Mouse (Mus musculus): ENCODE data around the gene Kansl1.
A peak's percentile ranks its signal among the peaks of the same experiment; 100 is the strongest.

Kansl1 gene

DNA sequence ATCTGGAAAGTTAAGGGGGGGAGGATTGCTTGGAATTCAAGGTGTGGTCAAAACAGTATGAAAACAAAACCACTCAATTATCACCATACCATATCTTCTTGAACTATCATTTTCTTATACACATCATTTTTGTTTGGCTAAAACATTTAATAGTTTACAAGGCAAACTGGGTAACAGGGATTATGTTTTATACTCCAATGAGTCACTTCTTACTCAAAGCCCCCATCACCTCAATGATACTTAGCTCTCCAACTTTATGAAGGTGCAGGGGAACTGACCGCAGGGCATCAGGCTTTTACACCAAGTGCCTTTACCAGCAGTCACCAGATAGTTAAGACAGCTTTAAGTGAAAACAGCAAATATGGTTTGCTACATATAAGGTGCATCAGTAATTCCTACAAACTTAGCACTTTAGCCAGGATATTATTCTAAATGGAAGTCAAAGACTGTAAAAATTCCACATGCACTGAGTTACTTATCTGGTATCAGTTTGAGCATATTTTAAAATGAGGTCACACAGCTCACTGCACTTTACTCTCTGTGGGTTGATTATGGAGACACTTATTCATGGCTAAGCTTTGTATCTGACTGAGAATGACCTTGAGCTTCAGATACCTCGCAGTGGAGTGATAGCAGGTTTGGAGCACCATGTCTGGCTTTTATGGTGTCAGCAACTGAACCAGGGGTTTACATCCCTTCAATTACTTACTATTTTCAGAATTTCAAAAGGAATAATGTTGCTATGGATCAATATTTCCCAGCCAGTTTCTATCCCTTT lies 104.6 kb downstream of the Kansl1 start:
- DNase-seq (ENCODE audit: low spot score in 2 of 2) = no peak

DNA sequence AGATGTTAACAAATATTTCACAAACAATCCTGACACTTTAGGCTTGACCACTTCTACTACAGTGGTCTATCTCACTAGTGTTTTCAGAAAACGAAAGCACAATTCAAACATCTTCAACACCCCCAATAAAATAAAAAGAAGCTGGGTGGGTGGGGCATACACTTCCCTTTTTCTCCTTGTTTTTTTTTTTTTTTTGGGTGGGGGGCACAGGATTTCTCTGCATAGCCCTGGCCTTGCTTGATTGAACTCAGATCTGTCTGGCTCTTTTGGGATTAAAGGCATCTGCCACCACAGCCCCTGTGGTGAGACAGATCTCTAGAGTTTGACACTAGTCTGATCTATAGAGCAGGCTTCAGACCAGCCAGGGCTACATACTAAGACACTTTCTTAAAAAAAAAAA lies 106.0 kb downstream of the Kansl1 start:
- DNase-seq (ENCODE audit: low spot score in 2 of 2) = no peak

GRCm38 (mm10) chr11:104361790-104362189 lies 106.9 kb downstream of the Kansl1 start:
- no peak for DNase-seq (ENCODE audit: low spot score in 2 of 2)

GRCm38 (mm10) chr11:104346931-104347330 lies 121.7 kb downstream of the Kansl1 start:
- no peak for DNase-seq (ENCODE audit: low spot score in 2 of 2)

GRCm38 (mm10) chr11:104334946-104335345 lies 133.7 kb downstream of the Kansl1 start:
- DNase-seq (ENCODE audit: low spot score in 2 of 2) = no peak

- DNase-seq (ENCODE audit: low spot score in 2 of 2) = no peak
These were observed 134.5 kb downstream of the Kansl1 start for GRCm38 (mm10) chr11:104334115-104334514.

- no peak for DNase-seq (ENCODE audit: low spot score in 2 of 2)
These were observed 136.6 kb downstream of the Kansl1 start for GRCm38 (mm10) chr11:104332105-104332504.

- DNase-seq (ENCODE audit: low spot score in 2 of 2) = no peak
These were observed 137.5 kb downstream of the Kansl1 start for GRCm38 (mm10) chr11:104331208-104331607.

DNA sequence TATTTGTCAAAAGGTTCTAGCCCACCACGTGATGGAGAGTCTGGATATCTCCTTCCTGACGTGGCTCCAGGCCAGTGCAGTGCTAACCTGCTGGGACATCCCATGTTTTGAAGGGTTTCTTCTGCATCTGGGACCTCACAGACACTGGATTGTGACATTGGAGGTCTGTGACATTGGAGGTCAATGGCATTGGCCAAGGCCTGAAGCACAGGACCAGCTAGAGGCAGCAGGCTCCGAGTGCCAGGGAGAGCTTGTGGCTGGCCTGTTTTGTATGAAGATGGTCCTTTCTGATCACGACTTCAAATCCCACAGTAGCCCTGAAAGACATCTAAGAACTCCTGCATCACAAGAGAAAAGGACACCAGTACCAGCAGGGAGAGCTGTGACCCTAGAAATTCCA lies 138.5 kb downstream of the Kansl1 start:
- DNase-seq (ENCODE audit: low spot score in 2 of 2) = no peak

DNA sequence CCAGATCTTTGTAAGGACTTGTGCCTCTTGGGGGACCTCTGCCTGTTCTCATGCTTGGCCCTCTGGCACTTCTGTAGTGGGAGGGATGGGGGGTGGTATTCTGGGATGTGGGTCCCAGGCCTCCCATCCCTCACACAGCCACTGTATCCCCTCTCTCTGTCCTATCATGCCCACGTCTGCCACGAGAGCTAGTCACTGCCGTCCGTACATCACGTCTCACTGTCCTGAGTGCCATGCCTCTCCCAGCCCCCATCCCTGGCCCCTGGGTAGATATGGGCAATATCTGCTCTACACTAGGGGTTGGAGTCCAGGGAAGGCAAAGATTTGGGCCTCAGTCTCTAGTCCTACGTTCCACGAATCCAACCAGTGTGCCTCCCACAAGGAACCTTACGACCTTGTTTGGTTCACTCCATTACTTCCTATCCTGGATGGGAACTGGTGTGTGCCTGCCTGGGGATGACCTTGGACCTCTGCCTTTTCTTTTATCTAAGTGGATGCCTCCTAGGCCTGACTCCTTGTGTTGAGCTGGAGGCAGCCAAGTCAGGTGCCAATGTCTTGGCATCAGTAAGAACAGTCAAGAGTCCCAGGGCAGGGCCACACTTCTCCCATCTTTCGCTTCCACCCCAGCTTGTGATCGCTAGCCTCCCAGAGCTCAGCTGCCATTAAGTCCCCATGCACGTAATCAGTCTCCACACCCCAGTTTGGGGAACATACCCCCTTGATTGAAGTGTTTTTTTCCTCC lies 139.3 kb downstream of the Kansl1 start:
- DNase-seq (ENCODE audit: low spot score in 2 of 2) = no peak

DNA sequence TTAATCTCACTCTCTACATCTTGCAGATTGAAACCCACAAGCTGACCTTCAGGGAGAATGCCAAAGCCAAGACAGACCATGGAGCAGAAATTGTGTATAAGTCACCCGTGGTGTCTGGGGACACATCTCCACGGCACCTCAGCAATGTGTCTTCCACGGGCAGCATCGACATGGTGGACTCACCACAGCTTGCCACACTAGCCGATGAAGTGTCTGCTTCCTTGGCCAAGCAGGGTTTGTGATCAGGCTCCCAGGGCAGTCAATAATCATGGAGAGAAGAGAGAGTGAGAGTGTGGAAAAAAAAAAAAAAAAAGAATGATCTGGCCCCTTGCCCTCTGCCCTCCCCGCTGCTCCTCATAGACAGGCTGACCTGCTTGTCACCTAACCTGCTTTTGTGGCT lies 140.7 kb downstream of the Kansl1 start:
- DNase-seq (ENCODE audit: low spot score in 2 of 2) = no peak

DNA sequence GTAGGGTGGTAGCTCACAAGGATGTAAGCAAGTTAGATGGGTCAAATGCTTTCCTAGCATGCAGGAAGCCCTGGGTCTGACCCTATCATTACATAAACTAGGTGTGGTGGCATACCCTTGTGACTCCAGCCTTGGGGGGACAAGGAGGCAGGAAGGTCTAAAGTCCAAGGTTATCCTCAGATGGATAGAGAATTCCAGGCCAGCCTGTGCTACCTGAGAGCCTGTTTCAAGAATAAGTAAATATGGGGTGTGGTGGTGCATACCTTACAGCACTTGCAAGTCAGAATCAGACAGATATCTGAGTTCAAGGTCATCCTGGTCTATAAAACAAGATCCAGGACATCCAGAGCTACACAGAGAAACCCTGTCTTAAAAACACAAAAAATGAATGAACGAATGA lies 141.2 kb downstream of the Kansl1 start:
- DNase-seq (ENCODE audit: low spot score in 2 of 2) = no peak

GRCm38 (mm10) chr11:104322142-104322541 lies 146.5 kb downstream of the Kansl1 start:
- no peak for DNase-seq (ENCODE audit: low spot score in 2 of 2)

DNA sequence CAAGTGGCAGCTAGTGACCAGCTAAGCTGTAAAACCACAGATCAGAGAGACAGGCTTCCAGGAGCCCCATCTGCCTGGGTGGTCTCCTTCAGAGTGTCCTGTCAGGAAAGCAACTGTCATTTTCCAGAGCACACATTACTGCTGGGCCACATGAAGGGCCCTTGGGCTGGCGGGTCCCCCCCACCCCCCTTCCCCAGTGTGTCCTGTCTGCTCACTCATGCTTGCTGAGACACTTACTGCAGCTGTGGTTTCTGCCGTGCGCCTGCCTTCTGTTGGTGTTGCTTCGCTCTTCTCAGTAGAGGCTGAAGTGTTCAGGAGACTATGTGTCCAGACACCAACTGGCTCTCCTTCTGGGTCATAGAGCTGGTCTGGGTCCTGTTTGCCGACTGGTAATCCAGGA lies 148.2 kb downstream of the Kansl1 start:
- no peak for DNase-seq (ENCODE audit: low spot score in 2 of 2)

DNA sequence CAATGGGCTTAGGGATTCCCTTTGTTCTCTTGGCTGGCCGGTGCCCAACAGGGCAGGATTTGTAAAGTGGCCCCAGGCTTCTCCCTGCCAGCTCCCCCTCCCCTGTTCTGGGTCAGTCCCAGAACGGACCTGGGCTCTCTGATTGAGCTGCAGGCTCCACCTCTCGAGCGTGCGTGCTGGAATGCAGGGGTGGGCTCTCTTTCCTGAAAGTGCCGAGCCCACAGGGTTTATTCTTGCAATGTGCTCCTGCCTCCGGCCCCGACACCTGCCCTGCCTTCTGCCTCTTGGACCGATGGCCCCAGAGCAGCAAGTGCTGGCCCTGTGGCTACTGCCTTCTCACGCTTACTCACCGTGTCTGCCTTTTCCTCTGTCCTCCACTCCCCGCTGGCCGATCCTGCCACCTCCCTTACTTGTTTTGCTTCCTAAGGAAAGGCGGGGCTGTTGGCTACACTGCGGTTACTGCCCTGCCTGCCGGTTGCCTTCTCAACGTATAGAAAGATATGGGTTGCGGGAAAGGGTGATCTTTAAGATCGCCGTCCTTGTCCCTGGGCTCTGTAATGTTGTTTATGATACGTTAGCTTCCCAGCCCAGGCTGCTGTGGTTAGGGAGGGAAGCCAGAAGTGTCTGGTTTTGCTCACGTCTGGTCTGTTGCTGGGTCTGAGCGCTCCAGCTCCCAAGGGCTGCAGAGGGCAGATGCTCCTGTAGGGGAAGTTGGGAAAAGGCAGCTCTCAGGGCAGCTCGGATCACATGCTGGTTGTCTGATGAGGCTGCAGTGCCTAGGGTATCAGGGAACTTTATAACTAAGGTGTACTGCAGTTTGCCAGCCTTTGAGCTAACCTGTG lies 149.5 kb downstream of the Kansl1 start:
- DNase-seq (ENCODE audit: low spot score in 2 of 2) = peak in 1 of 2 experiments; percentile 30

DNA sequence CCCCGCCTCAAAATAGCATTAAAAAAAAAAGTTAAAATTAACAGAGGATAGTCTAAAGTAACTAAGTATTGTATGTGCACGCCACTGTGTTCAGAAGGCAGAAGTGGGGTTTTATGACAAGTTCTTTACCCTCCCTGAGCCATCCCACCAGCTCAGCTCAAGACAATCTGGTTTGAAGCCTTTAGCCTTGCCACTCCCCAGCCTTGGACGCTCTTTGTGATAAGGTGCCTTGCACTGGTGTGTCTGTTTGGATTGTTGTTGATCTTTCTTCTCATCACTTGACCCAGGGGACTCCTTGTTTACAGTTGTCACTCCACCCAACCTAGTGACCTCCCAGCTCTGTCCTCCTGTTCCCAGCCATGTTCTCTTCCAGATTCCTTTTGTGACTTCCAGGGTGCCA lies 151.0 kb downstream of the Kansl1 start:
- no peak for DNase-seq (ENCODE audit: low spot score in 2 of 2)

GRCm38 (mm10) chr11:104316685-104317400 lies 151.8 kb downstream of the Kansl1 start:
- no peak for DNase-seq (ENCODE audit: low spot score in 2 of 2)

GRCm38 (mm10) chr11:104315703-104316102 lies 153.0 kb downstream of the Kansl1 start:
- DNase-seq (ENCODE audit: low spot score in 2 of 2) = peak; percentile 60 to 80

- no peak for DNase-seq (ENCODE audit: low spot score in 2 of 2)
These were observed 157.0 kb downstream of the Kansl1 start for GRCm38 (mm10) chr11:104311643-104312042.

DNA sequence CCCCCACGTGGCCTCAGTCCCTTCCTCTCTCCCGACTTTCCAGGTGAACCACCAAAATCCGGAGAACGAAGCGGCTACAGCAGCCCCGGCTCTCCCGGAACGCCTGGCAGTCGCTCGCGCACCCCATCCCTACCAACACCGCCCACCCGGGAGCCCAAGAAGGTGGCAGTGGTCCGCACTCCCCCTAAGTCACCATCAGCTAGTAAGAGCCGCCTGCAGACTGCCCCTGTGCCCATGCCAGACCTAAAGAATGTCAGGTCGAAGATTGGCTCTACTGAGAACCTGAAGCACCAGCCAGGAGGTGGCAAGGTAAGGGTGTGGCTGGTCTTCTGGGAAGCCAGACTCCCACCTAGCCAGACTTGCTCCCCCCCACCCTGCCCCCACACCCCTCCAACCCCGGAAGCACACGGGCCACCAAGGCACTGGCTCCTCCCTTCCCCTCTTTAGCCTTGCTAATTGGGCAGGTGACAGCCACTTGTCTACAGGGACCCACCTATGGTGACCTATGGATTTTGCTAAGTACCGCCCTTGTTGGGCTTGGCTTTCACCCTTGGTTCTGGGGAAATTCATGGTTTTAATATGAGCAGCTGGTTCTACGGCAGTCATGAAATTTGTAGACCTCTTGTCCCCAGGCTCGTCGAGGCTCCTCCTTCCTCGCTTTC lies 158.3 kb downstream of the Kansl1 start:
- DNase-seq (ENCODE audit: low spot score in 2 of 2) = no peak

Measured in cerebellum, postnatal 4 days (tissue).